Mouse (Mus musculus) CH12.LX (cell line): ENCODE measurements around the gene Rab40c. TPM values are rescaled to one million over a fixed set of nuclear protein-coding genes. Genes with fewer than 3 reads are reported as not detected.
A peak's percentile ranks its signal among the peaks of the same experiment; 100 is the strongest.

Experiments
- DNase-seq: peaks from one replicate; pipeline ENCODE4 v3.0.0-alpha.2; 2013; ENCODE audit errors: extremely low read depth
- H3K27ac ChIP-seq: 2 replicates; pipeline ENCODE4 v1.5.1; 2012; ENCODE audit warnings: low read depth, mild to moderate bottlenecking, control low read depth, moderate library complexity; ENCODE audit not compliant: insufficient read depth
- H3K27me3 ChIP-seq: replicated peaks from 2 replicates; pipeline ENCODE3; 2012; ENCODE audit warnings: inconsistent platforms
- H3K36me3 ChIP-seq, 2 experiments: replicated peaks in 1 of 2; 2 replicates each; pipeline versions ENCODE3 to v1.6.1; 2012; ENCODE audit warnings: inconsistent platforms in 1 of 2, low read length in 1 of 2, mild to moderate bottlenecking in 1 of 2, mixed read lengths in 1 of 2, moderate library complexity in 1 of 2; ENCODE audit not compliant: control insufficient read depth in 1 of 2, insufficient read depth in 1 of 2
- H3K4me1 ChIP-seq, 2 experiments: 2 replicates each; pipeline ENCODE4 v1.6.1; 2012; ENCODE audit warnings: inconsistent platforms in 1 of 2, moderate library complexity in 1 of 2; ENCODE audit not compliant: insufficient read depth in 2 of 2, control insufficient read depth in 1 of 2
- H3K4me2 ChIP-seq: 2 replicates; pipeline ENCODE4 v1.6.1; 2012; ENCODE audit warnings: low read depth, mild to moderate bottlenecking, control low read depth; ENCODE audit not compliant: poor library complexity, insufficient read depth, severe bottlenecking
- H3K4me3 ChIP-seq, 3 experiments: fragments of 150-350 bp in 1 of 3; sonication (generic) in 1 of 3; replicated peaks in 1 of 3; 2 replicates each; pipeline versions ENCODE3 to v1.5.1; 2011 to 2012; ENCODE audit warnings: low read depth in 2 of 3, low read length in 2 of 3, mild to moderate bottlenecking in 2 of 3, moderate library complexity in 2 of 3, control low read depth in 1 of 3, improper control_type of control experiment in 1 of 3, inconsistent platforms in 1 of 3, mixed read lengths in 1 of 3; ENCODE audit not compliant: poor library complexity in 1 of 3
- H3K79me2 ChIP-seq: replicated peaks from 2 replicates; pipeline ENCODE4 v1.6.1; 2012; ENCODE audit warnings: mild to moderate bottlenecking, moderate library complexity; ENCODE audit not compliant: control insufficient read depth, poor library complexity, insufficient read depth, severe bottlenecking; ENCODE audit errors: extremely low read depth
- H3K9ac ChIP-seq: 2 replicates; pipeline ENCODE4 v1.6.1; 2012; ENCODE audit warnings: low read depth, mild to moderate bottlenecking, control low read depth, moderate library complexity; ENCODE audit not compliant: insufficient read depth
- H3K9me3 ChIP-seq: replicated peaks from 2 replicates; pipeline ENCODE3; 2012; ENCODE audit warnings: low read length, inconsistent platforms, mixed read lengths
- ELF1 ChIP-seq: IDR thresholded peaks from 2 replicates; pipeline ENCODE4 v1.6.1; 2014; ENCODE audit warnings: low read depth, mild to moderate bottlenecking, inconsistent platforms, low read length, improper control_type of control experiment
- EP300 ChIP-seq: IDR thresholded peaks from 2 replicates; pipeline ENCODE4 v1.6.1; 2011; ENCODE audit warnings: low read length, improper control_type of control experiment
- GABPA ChIP-seq: IDR thresholded peaks from 2 replicates; pipeline ENCODE4 v1.6.1; 2012; ENCODE audit warnings: low read depth, low read length, improper control_type of control experiment, inconsistent platforms; ENCODE audit not compliant: insufficient replicate concordance
- JUN ChIP-seq: IDR thresholded peaks from 2 replicates; pipeline ENCODE4 v1.6.1; 2011; ENCODE audit warnings: low read depth, mild to moderate bottlenecking, low read length, improper control_type of control experiment, moderate library complexity; ENCODE audit not compliant: insufficient read depth
- JUND ChIP-seq: conservative IDR thresholded peaks from 2 replicates; pipeline ENCODE4 v1.6.1; 2011; ENCODE audit warnings: low read depth, low read length, improper control_type of control experiment
- KAT2A ChIP-seq: IDR thresholded peaks from 2 replicates; pipeline ENCODE4 v1.6.1; 2012; ENCODE audit warnings: low read length, improper control_type of control experiment, inconsistent platforms; ENCODE audit not compliant: insufficient replicate concordance
- MAX ChIP-seq: IDR thresholded peaks from 2 replicates; pipeline ENCODE4 v1.6.1; 2011; ENCODE audit warnings: low read length, improper control_type of control experiment
- NELFE ChIP-seq: IDR thresholded peaks from 2 replicates; pipeline ENCODE4 v1.6.1; 2011; ENCODE audit warnings: low read depth, low read length, improper control_type of control experiment
- NRF1 ChIP-seq: IDR thresholded peaks from 2 replicates; pipeline ENCODE4 v1.6.1; 2014; ENCODE audit warnings: low read depth, mild to moderate bottlenecking, inconsistent platforms, low read length, improper control_type of control experiment, moderate library complexity
- POLR2AphosphoS2 ChIP-seq: IDR thresholded peaks from 2 replicates; pipeline ENCODE4 v1.6.1; 2011; ENCODE audit warnings: low read depth, low read length, improper control_type of control experiment
- RAD21 ChIP-seq: IDR thresholded peaks from 2 replicates; pipeline ENCODE4 v1.6.1; 2011; ENCODE audit warnings: low read depth, mild to moderate bottlenecking, low read length, improper control_type of control experiment, moderate library complexity
- SMC3 ChIP-seq: IDR thresholded peaks from 2 replicates; pipeline ENCODE4 v1.6.1; 2011; ENCODE audit warnings: low read depth, low read length, improper control_type of control experiment
- TBP ChIP-seq: conservative IDR thresholded peaks from 2 replicates; pipeline ENCODE4 v1.6.1; 2011; ENCODE audit warnings: low read depth, low read length, improper control_type of control experiment
- USF1 ChIP-seq: IDR thresholded peaks from 2 replicates; pipeline ENCODE4 v1.6.1; 2014; ENCODE audit warnings: low read depth, mild to moderate bottlenecking, inconsistent platforms, low read length, improper control_type of control experiment
- USF2 ChIP-seq: conservative IDR thresholded peaks from 2 replicates; pipeline ENCODE4 v1.6.1; 2011; ENCODE audit warnings: low read depth, low read length, improper control_type of control experiment
- ZNF384 ChIP-seq: IDR thresholded peaks from 2 replicates; pipeline ENCODE4 v1.6.1; 2012; ENCODE audit warnings: low read depth, low read length, improper control_type of control experiment, inconsistent platforms
- dilution Hi-C: fragments of 300-500 bp; cut with MboI; formaldehyde crosslinking; loops from 2 replicates; pipeline ENCODE4 v1.14.3; 2020; ENCODE audit warnings: low sequenced_read_pairs; ENCODE audit not compliant: extremely low pct_unique_long_range_greater_than_20kb, extremely low pct_ligation_motif_present
- in situ Hi-C: fragments of 300-500 bp; cut with MboI; formaldehyde crosslinking; loops from 3 replicates; pipeline ENCODE4 v1.14.3; 2019; ENCODE audit warnings: low sequenced_read_pairs, low pct_ligation_motif_present, low pct_unique_long_range_greater_than_20kb, mixed read lengths
- polyA plus RNA-seq: library from polyadenylated mRNA; unstranded; fragments of >175 nt; gene quantifications from 2 replicates; pipeline ENCODE4 v1.2.1, GENCODE M21; 2012; ENCODE audit warnings: low read depth; ENCODE audit not compliant: insufficient read length
- total RNA-seq, 2 experiments: library from RNA; depleted of rRNA; stranded (reverse); fragments of 300-350 nt in 1 of 2; fragments of >200 nt in 1 of 2; gene quantifications; 2 replicates each; pipeline ENCODE4 v1.2.3; 2012 to 2014

Gene Rab40c
- total and polyA plus RNA-seq, 3 experiments, result 8.0 to 14.4 (median 9.2) TPM

DNA sequence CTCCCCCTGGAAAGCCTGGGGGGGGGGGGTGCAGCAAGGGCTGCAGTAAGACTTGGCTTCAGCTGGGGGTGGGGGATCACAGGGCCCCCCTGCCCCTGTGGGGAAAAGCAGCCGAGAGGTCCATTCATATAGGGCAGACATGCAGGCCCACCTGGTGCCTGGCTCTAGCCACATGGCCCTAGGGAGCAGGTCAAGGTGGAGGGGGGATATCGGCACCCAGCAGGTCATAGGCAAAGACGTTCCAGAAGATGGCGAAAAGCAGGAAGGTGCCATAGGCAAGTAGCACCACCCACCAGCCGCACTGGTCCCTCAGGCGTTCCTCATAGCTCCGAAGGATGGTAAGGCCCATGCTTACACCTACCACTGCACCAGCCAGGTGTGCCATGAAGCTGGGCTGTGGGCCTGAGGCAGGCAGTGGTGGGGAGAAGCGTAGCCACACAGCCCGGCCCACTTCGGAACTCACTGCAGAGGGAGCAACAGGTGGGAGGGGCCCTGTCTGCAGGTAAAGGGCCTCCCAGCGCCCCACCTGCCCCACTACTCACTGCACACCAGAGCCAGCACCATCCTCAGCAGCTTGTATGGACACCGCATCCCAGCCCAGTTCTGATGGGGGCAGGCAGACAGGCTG is 84.8 kb downstream of the Rab40c start:
- no peak for DNase-seq
- no peaks in the 10 kb centered on the region for H3K9me3 ChIP-seq
- in situ Hi-C loops, result no loop called here
- H3K36me3 ChIP-seq, result peaks cover 62 to 76% of the 10 kb centered on the region in 2 experiments
- H3K4me3 ChIP-seq, result no peak overlapping the region
- no peak for TF ChIP-seq KAT2A
- TF ChIP-seq JUN, result no peak
- TF ChIP-seq POLR2AphosphoS2, result no peak
- no peak for TF ChIP-seq ELF1
- TF ChIP-seq RAD21, result no peak
- TF ChIP-seq SMC3, result no peak
- no peak for TF ChIP-seq ZNF384
- TF ChIP-seq TBP, result no peak
- TF ChIP-seq GABPA, result no peak
- TF ChIP-seq NRF1, result no peak
- no peak for TF ChIP-seq USF2
- no peak for TF ChIP-seq MAX
- TF ChIP-seq NELFE, result no peak
- TF ChIP-seq EP300, result no peak
- H3K27ac ChIP-seq, result no peak overlapping the region
- peaks cover 14% of the 10 kb centered on the region for H3K79me2 ChIP-seq
- no peak overlapping the region for H3K9ac ChIP-seq
- no peaks in the 10 kb centered on the region for H3K27me3 ChIP-seq
- dilution Hi-C loops, result no loop called here
- peaks cover 16 to 37% of the 10 kb centered on the region in 2 experiments for H3K4me1 ChIP-seq
- H3K4me2 ChIP-seq, result 0 out of 2 replicates have a peak overlapping the region, but pooled peaks have one; percentile 33

DNA sequence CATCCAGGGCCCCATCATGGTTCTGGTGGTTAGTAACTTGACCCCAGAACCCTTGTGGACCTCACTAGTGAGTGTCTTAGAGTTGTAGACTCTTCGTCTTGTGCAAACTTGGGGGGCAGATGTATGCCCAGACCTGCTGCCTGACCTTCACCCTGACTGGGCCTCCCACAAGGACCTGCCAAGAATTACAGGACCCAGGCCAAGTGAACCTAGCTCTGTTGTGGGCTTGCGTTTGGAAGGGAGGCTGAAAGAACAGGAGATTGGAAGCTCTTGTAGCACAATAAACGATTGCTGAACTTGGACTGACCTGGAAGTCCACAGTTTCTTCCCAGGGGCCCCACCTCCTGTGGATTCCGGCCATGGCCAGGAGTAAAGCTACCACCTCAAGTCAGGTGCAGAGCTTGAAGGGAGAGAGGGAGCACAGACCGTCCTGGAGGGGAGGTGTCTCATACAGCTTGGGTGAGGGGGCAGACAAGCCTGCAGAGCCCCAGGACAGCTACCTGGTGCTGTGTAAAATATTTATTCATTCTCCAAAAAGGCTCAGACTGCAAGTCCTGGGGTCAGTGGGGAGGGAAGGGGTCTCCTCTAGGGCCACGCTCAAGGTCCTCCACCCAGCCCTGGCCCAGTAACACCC is 85.4 kb downstream of the Rab40c start:
- H3K4me2 ChIP-seq, result peak overlapping the region; percentile 33
- peaks cover 16 to 40% of the 10 kb centered on the region in 2 experiments for H3K4me1 ChIP-seq
- H3K27me3 ChIP-seq, result no peaks in the 10 kb centered on the region
- in situ Hi-C loops, result no loop called here
- H3K27ac ChIP-seq, result no peak overlapping the region
- no peaks in the 10 kb centered on the region for H3K9me3 ChIP-seq
- no peak for DNase-seq
- H3K4me3 ChIP-seq, result peak overlapping the region; percentile 69 to 81 (median 71)
- H3K36me3 ChIP-seq, result peaks cover 56 to 76% of the 10 kb centered on the region in 2 experiments
- H3K9ac ChIP-seq, result peak overlapping the region; percentile 84; the same call in 1 of the 2 replicates
- H3K79me2 ChIP-seq, result peaks cover 14% of the 10 kb centered on the region
- no peak for TF ChIP-seq NELFE
- TF ChIP-seq ELF1, result no peak
- no peak for TF ChIP-seq USF1
- TF ChIP-seq POLR2AphosphoS2, result no peak
- TF ChIP-seq ZNF384, result no peak
- TF ChIP-seq JUND, result no peak
- TF ChIP-seq, all 38 proteins: peak for 0
- dilution Hi-C loops, result no loop called here
